Mouse (Mus musculus): ENCODE results near the gene Fads1. TPM values are rescaled to one million over a fixed set of nuclear protein-coding genes. Genes with fewer than 3 reads are reported as not detected.

Fads1 gene
- polyA plus RNA-seq, 1 experiment from 2014 or later, result 169 TPM

DNA sequence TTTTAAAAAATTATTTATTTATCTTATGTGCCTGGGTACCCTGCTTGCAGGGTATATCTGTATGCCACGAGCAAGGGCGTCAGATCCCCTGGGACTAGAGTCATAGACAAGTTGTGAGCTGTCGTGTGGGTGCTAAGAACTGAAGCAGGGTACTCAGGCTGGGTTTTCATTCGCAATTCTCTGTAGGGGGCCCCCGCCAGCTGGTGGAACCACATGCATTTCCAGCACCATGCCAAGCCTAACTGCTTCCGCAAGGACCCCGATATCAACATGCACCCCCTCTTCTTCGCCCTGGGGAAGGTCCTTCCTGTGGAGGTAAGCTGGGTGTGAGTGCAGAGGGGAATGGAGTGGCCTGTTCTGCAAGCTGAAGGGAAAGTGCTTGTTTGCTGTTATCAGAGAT lies 3.9 kb downstream of the Fads1 start:
- 88% methylated on average over 8 of the region's 8 CpGs for WGBS
- peaks cover 45% of the 10 kb centered on the region for H3K4me1 ChIP-seq (ENCODE audit: control insufficient read depth, insufficient read depth, low read depth, low read length)
- H3K4me2 ChIP-seq (ENCODE audit: low read length), result no peak overlapping the region

DNA sequence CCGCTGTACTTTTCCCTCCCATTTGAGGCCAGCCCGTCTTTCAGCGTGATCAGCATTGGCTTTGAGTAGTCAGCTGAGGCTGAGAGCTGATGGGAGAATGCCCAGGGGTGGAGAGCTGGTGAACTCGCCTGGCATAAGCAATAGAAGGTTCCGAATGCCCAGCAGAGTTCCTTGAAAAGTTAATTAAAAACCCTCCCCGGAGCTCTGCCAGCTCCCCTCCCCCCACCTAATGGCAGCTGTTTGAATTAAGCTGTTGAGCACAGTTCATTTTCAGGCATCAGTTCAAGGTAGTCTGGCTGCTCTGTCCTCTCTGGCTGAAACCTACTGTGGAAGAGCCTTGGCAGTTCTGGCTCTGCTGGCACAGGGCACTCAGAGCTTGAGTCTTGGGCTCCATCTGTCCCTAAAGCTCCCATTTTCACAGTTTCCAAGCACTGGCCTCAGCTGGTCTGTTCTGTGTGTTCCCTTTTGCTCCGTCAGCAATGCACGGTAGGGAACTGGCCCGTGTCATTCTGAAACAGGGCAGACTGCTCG lies 5.7 kb downstream of the Fads1 start:
- H3K4me1 ChIP-seq (ENCODE audit: control insufficient read depth, insufficient read depth, low read depth, low read length), result peaks cover 45% of the 10 kb centered on the region
- no peak overlapping the region for H3K4me3 ChIP-seq (ENCODE audit: low read length)
- WGBS, result 38% methylated on average over 10 of the region's 10 CpGs
- peak; percentile 89 for ATAC-seq
- H3K4me2 ChIP-seq (ENCODE audit: low read length), result no peak overlapping the region
- peaks cover 44% of the 10 kb centered on the region for H3K36me3 ChIP-seq (ENCODE audit: control insufficient read depth, insufficient read depth, low read length)
- no peaks in the 10 kb centered on the region for H3K27me3 ChIP-seq (replicated peaks; ENCODE audit: control insufficient read depth, insufficient read depth, low read length)
- no peaks in the 10 kb centered on the region for H3K9me3 ChIP-seq (ENCODE audit: control insufficient read depth, low read length)
- H3K27ac ChIP-seq (ENCODE audit: low read depth, low read length), result peak overlapping the region; percentile 71
- no peak overlapping the region for H3K9ac ChIP-seq (ENCODE audit: low read depth, low read length)

More for the DNA sequence above, 3.9 kb downstream of the Fads1 start:
- peaks cover 31% of the 10 kb centered on the region for H3K36me3 ChIP-seq (ENCODE audit: control insufficient read depth, insufficient read depth, low read length)
- no peak overlapping the region for H3K4me3 ChIP-seq (ENCODE audit: low read length)
- H3K27ac ChIP-seq (ENCODE audit: low read depth, low read length), result no peak overlapping the region
- no peak overlapping the region for H3K9ac ChIP-seq (ENCODE audit: low read depth, low read length)
- H3K9me3 ChIP-seq (ENCODE audit: control insufficient read depth, low read length), result no peaks in the 10 kb centered on the region
- no peak for ATAC-seq
- no peaks in the 10 kb centered on the region for H3K27me3 ChIP-seq (replicated peaks; ENCODE audit: control insufficient read depth, insufficient read depth, low read length)

DNA sequence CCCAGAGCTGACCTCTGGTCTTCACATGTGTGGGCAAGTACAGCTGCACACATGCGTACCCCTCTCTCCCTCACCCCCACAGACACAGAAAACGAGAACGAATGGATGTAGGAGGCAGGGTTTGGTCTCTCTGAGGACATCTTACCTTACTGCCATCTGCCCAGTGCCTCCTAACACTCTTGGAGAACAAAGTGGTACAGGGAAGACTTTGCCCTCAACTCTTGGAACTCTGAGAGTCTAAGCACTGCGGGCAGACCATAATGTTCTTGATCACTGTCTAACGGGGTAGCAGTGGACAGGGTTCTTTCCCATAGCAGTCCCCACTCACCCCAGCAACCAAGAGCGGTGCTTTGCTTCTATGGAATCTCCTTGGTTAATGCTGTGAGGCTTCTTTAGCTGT lies 6.3 kb downstream of the Fads1 start:
- H3K27ac ChIP-seq (ENCODE audit: low read depth, low read length), result peak overlapping the region; percentile 71

DNA sequence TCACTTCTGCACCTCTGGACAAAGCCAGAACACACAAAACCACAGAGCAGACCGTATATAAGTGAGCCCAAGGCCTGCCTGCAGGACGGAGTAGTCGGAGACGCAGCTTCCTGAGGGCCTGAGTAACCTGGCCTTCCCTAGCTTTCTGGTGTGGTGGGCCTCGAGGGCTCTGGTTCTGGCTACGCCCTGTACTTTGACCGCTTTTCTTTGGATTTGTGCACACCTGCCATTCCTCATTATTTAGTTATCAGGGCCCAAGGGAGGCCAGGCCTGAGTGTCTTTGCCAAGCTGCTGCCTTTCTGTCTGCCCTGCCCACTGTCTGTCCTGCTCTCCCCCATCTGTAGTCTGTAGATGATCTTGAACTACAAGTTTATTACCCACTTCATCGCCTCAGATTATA lies 7.3 kb downstream of the Fads1 start:
- Histone ChIP-seq H3K27ac (ENCODE audit: low read depth, low read length) (0 out of 2 replicates have a peak overlapping the region, but pooled peaks have one; percentile 16), H3K4me2 (ENCODE audit: low read length) (no peak overlapping the region), H3K4me1 (ENCODE audit: control insufficient read depth, insufficient read depth, low read depth, low read length) (peaks cover 36% of the 10 kb centered on the region), H3K27me3 (replicated peaks; ENCODE audit: control insufficient read depth, insufficient read depth, low read length) (no peaks in the 10 kb centered on the region), H3K36me3 (ENCODE audit: control insufficient read depth, insufficient read depth, low read length) (peaks cover 56% of the 10 kb centered on the region), H3K9me3 (ENCODE audit: control insufficient read depth, low read length) (no peaks in the 10 kb centered on the region), H3K4me3 (ENCODE audit: low read length) (no peak overlapping the region), H3K9ac (ENCODE audit: low read depth, low read length) (no peak overlapping the region)
- no peak for ATAC-seq
- WGBS, result 85% methylated on average over 8 of the region's 8 CpGs

More for the DNA sequence above, 6.3 kb downstream of the Fads1 start:
- WGBS, result 88% methylated on average over 6 of the region's 6 CpGs
- Histone ChIP-seq H3K27me3 (replicated peaks; ENCODE audit: control insufficient read depth, insufficient read depth, low read length) (no peaks in the 10 kb centered on the region), H3K9ac (ENCODE audit: low read depth, low read length) (no peak overlapping the region), H3K4me3 (ENCODE audit: low read length) (no peak overlapping the region), H3K9me3 (ENCODE audit: control insufficient read depth, low read length) (no peaks in the 10 kb centered on the region), H3K4me2 (ENCODE audit: low read length) (no peak overlapping the region), H3K4me1 (ENCODE audit: control insufficient read depth, insufficient read depth, low read depth, low read length) (peaks cover 45% of the 10 kb centered on the region), H3K36me3 (ENCODE audit: control insufficient read depth, insufficient read depth, low read length) (peaks cover 51% of the 10 kb centered on the region)
- ATAC-seq, result no peak

DNA sequence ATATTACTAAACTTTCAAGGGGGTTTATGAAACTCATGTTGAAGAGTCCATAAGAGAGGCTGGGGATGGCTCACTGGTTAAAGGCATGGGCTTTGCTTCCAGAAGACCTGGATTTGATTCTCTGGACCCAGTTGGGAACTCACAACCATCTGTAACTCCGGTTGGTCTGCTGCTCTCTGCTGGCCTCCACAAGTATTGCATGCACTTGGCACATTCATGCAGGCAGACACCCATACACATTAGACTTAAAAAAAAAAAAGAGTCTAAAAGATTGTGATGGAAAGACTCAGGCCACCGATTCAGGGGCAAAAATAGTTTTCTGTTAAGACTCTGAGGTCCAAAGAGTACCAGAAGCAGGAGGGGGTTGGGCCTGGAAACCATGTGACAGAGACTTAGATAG lies 8.1 kb downstream of the Fads1 start:
- Histone ChIP-seq H3K9ac (ENCODE audit: low read depth, low read length) (no peak overlapping the region), H3K4me3 (ENCODE audit: low read length) (no peak overlapping the region), H3K36me3 (ENCODE audit: control insufficient read depth, insufficient read depth, low read length) (peaks cover 59% of the 10 kb centered on the region), H3K27ac (ENCODE audit: low read depth, low read length) (no peak overlapping the region), H3K4me2 (ENCODE audit: low read length) (no peak overlapping the region), H3K4me1 (ENCODE audit: control insufficient read depth, insufficient read depth, low read depth, low read length) (peaks cover 28% of the 10 kb centered on the region), H3K27me3 (replicated peaks; ENCODE audit: control insufficient read depth, insufficient read depth, low read length) (no peaks in the 10 kb centered on the region), H3K9me3 (ENCODE audit: control insufficient read depth, low read length) (no peaks in the 10 kb centered on the region)
- 48% methylated on average over 2 of the region's 2 CpGs for WGBS
- no peak for ATAC-seq

DNA sequence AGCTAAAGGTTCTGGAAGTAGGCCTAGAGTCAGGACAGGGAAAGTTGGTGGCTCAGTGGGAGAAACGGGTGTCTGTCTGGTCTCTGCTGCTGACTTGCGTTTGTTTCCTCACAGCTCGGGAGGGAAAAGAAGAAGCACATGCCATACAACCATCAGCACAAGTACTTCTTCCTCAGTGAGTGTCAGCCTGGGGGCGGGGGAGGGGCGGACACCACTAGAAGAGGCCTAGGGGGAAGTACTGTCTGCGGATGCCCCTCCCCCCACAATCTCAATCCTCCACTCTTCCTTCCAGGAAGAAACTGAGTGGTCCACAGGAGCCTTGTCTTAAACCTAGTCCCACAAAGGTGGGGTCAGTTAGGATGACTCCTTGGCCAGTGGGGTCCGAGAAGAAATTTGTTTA lies 8.6 kb downstream of the Fads1 start:
- no peak overlapping the region for H3K4me3 ChIP-seq (ENCODE audit: low read length)
- H3K4me1 ChIP-seq (ENCODE audit: control insufficient read depth, insufficient read depth, low read depth, low read length), result peaks cover 26% of the 10 kb centered on the region
- H3K4me2 ChIP-seq (ENCODE audit: low read length), result no peak overlapping the region
- 84% methylated on average over 7 of the region's 7 CpGs for WGBS
- H3K9ac ChIP-seq (ENCODE audit: low read depth, low read length), result no peak overlapping the region
- no peaks in the 10 kb centered on the region for H3K27me3 ChIP-seq (replicated peaks; ENCODE audit: control insufficient read depth, insufficient read depth, low read length)
- H3K36me3 ChIP-seq (ENCODE audit: control insufficient read depth, insufficient read depth, low read length), result peaks cover 64% of the 10 kb centered on the region
- H3K27ac ChIP-seq (ENCODE audit: low read depth, low read length), result no peak overlapping the region
- H3K9me3 ChIP-seq (ENCODE audit: control insufficient read depth, low read length), result no peaks in the 10 kb centered on the region
- ATAC-seq, result no peak

DNA sequence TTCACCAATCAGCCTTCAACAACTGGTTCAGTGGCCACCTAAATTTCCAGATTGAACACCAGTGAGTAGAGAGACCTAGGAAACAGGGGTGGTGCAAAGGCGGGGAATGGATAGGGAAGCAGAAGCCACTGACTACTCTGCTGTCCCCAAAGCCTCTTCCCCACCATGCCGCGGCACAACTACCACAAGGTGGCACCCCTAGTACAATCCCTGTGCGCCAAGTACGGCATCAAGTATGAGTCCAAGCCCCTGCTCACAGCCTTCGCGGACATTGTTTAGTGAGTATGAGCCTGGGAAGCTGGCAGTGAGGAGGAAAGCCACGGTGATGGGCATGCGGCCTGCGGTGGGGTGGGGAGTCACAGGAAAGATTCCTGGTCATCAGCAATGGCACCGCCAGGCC lies 11.6 kb downstream of the Fads1 start:
- peaks cover 53% of the 10 kb centered on the region for H3K36me3 ChIP-seq (ENCODE audit: control insufficient read depth, insufficient read depth, low read length)
- no peak overlapping the region for H3K4me3 ChIP-seq (ENCODE audit: low read length)
- H3K27me3 ChIP-seq (replicated peaks; ENCODE audit: control insufficient read depth, insufficient read depth, low read length), result no peaks in the 10 kb centered on the region
- H3K4me2 ChIP-seq (ENCODE audit: low read length), result no peak overlapping the region
- 90% methylated on average over 11 of the region's 11 CpGs for WGBS
- no peaks in the 10 kb centered on the region for H3K9me3 ChIP-seq (ENCODE audit: control insufficient read depth, low read length)
- no peak for ATAC-seq
- no peak overlapping the region for H3K9ac ChIP-seq (ENCODE audit: low read depth, low read length)
- no peak overlapping the region for H3K27ac ChIP-seq (ENCODE audit: low read depth, low read length)
- no peaks in the 10 kb centered on the region for H3K4me1 ChIP-seq (ENCODE audit: control insufficient read depth, insufficient read depth, low read depth, low read length)

DNA sequence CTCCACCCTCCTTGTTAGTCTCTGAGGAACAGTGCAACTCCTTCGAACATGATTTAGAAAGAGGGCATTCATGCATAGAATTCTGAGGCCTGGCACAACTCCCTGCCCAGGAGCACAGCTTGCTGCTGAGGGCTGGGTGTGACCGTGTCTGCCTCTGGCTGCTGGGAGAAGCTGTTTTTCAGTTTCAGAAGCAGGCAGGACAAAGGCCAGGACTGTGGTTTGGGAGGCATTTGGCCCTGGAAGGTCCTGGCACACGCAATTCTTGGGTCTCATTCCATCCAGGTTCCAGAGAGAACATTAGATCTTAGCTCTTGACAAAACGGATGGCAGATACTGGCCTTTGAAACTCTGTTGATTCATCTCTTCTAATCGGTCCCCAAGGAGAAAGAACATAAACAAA lies 12.6 kb downstream of the Fads1 start:
- Histone ChIP-seq H3K36me3 (ENCODE audit: control insufficient read depth, insufficient read depth, low read length) (peaks cover 51% of the 10 kb centered on the region), H3K9me3 (ENCODE audit: control insufficient read depth, low read length) (no peaks in the 10 kb centered on the region), H3K27ac (ENCODE audit: low read depth, low read length) (no peak overlapping the region), H3K4me2 (ENCODE audit: low read length) (no peak overlapping the region), H3K4me3 (ENCODE audit: low read length) (no peak overlapping the region), H3K4me1 (ENCODE audit: control insufficient read depth, insufficient read depth, low read depth, low read length) (no peaks in the 10 kb centered on the region), H3K9ac (ENCODE audit: low read depth, low read length) (no peak overlapping the region), H3K27me3 (replicated peaks; ENCODE audit: control insufficient read depth, insufficient read depth, low read length) (no peaks in the 10 kb centered on the region)
- WGBS, result 55% methylated on average over 5 of the region's 5 CpGs
- ATAC-seq, result no peak

DNA sequence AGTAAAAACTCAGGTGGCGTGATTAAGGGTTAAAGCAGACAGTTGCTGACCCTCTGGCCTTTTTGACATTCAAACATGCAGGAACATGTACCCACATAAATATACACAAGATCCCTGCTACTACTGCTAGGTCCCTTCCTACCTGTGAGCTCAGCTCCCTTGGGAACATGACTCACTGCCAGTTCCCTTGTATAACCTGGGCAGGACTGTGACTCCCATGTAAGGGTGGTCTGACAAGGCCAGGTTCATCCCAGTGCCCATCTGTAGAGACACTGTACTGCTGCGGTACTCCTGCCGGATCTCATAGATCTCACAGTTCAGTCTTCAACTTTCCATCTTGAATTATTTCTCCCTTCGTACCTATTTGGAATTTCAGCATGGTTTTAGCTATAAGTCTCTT lies 14.4 kb downstream of the Fads1 start:
- Histone ChIP-seq H3K4me2 (ENCODE audit: low read length) (no peak overlapping the region), H3K4me1 (ENCODE audit: control insufficient read depth, insufficient read depth, low read depth, low read length) (no peaks in the 10 kb centered on the region), H3K36me3 (ENCODE audit: control insufficient read depth, insufficient read depth, low read length) (peaks cover 47% of the 10 kb centered on the region), H3K27me3 (replicated peaks; ENCODE audit: control insufficient read depth, insufficient read depth, low read length) (no peaks in the 10 kb centered on the region), H3K27ac (ENCODE audit: low read depth, low read length) (no peak overlapping the region), H3K4me3 (ENCODE audit: low read length) (no peak overlapping the region), H3K9ac (ENCODE audit: low read depth, low read length) (no peak overlapping the region), H3K9me3 (ENCODE audit: control insufficient read depth, low read length) (no peaks in the 10 kb centered on the region)
- 92% methylated on average over 4 of the region's 4 CpGs for WGBS
- ATAC-seq, result no peak

DNA sequence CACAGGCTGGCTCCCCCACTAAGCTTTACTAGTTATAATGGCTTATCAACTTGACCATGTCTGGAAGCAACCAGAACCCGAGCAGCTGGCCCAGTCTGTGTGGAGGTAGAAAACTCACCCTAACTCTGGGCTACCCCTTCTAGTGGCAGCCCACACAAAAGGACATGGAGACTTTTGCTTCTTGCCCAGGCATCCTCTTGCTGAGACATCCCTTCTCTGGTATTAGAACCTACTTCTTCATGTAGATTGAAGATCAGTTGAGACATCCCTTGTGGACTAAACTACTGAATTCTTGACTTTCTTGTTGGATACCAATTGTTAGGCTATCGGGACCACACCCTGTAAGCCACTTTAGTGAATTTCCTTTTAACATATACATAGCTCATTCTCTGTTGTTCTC lies 15.6 kb downstream of the Fads1 start:
- H3K4me1 ChIP-seq (ENCODE audit: control insufficient read depth, insufficient read depth, low read depth, low read length), result peaks cover 8% of the 10 kb centered on the region
- no peaks in the 10 kb centered on the region for H3K27me3 ChIP-seq (replicated peaks; ENCODE audit: control insufficient read depth, insufficient read depth, low read length)
- H3K36me3 ChIP-seq (ENCODE audit: control insufficient read depth, insufficient read depth, low read length), result peaks cover 37% of the 10 kb centered on the region
- no peak overlapping the region for H3K9ac ChIP-seq (ENCODE audit: low read depth, low read length)
- H3K4me2 ChIP-seq (ENCODE audit: low read length), result no peak overlapping the region
- 84% methylated on average over 2 of the region's 2 CpGs for WGBS
- ATAC-seq, result no peak
- no peaks in the 10 kb centered on the region for H3K9me3 ChIP-seq (ENCODE audit: control insufficient read depth, low read length)
- H3K27ac ChIP-seq (ENCODE audit: low read depth, low read length), result no peak overlapping the region
- H3K4me3 ChIP-seq (ENCODE audit: low read length), result no peak overlapping the region
